Mouse (Mus musculus) cerebellum, postnatal 4 days (tissue): Measurements from ENCODE around the gene Nemp2.

Source experiments
- DNase-seq, 2 experiments: peaks; one replicate each; pipeline ENCODE4 v3.0.0; 2022; ENCODE audit warnings: low spot score in 2 of 2, mixed read lengths in 1 of 2

Nemp2 gene

DNA sequence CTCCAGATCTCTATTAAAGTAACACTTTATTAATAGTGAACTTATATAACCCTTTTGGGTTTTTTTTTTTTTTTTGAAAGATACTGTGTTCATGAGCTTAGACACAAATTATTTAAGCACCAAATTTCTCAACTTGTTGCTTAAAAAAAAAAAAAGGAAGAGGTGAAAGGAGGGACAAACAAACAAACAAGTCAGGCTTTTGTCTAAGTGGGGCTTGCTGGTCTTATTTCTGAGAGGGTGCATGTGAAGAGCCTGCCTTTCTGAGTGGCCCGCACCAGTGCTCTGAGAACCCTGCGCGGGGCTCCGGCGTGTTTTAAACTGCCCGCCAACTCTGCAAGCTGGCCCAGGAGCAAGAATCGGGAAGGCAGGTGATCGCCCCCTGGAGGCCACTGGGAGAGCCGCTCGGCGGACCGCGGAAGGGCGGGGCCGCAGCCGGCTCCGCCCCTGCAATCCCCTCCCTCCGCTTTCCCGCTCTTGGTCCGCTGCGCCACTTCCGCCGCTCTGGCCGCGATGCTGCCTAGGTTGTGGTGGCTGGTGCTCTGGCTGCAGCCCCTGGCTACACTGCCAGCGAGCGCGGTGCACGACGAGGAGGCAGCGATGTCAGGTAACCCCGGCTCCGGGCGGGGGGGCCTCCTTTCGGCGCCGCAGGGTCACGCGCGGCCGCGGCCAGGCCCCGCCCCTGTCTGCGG, at the start of gene Nemp2:
Gene Nemp2 (plus strand): TSS at position 456 of the 689 bp plus-strand sequence.
- DNase-seq, result peak; percentile 96

DNA sequence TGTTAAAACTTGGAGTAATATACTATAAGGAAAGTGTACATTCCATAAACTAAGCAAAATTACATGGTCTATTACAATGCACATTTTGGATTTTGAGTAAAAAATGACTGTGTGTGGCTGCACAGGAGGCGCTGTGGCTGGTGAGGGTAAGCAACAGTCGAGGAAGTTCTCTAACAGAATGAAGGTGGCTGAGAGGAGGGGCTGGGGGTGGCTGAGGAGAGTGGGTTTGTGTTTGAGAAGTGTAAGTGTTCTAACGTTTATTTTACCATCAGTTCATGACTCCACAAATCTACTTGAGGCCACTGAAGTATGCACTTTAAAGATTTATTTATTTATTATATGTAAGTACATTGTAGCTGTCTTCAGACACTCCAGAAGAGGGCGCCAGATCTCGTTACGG, 48.8 kb upstream of the Nemp2 start:
- no peak for DNase-seq

DNA sequence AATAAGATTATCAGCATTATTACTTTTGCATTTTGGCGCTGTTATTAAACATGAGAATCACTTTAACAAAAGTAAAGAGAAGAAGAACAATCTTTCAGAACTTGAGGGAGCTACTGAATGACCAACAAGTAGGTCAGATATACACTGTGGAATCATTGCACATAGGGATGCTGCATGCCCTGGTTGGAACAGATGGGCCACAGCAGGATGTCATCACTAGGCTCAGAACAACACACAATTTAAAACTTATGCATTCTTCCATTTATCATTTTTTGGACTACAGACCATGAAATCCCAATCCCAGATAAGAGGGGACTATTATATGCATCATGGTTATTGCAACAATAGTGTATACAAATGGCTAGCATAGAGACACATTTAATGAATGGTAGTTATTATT, 47.6 kb upstream of the Nemp2 start:
- DNase-seq, result no peak

DNA sequence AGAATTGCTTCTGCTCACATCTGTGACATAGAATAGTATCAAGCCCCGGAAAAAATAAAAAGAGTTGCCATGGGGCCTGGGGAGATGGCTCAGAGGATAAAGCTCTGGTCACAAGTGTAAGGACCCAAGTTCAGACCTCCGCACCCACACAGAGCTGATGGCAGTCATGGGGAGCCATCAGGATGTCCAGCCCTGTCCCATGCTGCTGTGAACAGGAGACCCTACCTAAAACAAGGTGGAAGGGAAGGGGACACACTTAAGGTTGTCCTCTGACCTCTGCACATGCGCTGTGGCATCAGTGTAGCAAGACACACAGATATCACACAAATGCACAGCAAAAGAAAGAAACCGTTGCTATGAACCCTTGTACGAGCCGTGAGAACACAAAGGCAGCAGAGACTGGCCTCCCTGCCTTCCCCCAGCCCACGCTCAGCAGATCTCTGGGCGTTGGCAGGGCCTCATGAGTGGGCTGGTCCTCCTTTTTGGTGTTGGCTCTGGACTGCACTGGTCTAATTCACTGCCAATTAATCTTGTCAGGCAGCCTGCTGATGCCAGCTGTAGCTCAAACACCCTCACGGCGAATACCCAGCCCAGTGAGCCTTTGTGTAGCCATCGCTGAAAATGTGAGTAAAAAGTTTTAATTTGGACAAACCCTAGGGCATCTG, 33.4 kb upstream of the Nemp2 start:
- DNase-seq, result peak in 1 of 2 experiments; percentile 55

DNA sequence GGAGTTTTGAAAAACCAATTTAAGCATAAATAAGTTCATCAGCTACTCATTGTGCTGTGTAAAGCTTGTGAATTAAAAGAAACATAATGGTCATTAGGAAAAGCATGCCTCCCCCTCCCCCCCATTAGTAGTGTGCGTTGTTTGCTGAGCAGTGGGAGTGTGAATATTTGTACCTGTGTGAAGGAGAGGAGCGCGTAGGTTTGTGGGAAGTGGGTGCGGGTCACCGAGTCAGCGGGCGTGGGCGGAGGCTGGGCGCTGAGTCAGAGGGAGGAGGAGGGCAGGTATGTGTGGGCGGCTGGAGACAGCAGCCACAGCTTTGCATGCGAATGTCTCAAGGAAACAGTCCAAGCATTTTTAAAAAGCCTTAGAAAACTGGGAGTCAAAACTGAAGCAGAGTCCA, 32.7 kb upstream of the Nemp2 start:
- DNase-seq, result peak in 1 of 2 experiments; percentile 27

DNA sequence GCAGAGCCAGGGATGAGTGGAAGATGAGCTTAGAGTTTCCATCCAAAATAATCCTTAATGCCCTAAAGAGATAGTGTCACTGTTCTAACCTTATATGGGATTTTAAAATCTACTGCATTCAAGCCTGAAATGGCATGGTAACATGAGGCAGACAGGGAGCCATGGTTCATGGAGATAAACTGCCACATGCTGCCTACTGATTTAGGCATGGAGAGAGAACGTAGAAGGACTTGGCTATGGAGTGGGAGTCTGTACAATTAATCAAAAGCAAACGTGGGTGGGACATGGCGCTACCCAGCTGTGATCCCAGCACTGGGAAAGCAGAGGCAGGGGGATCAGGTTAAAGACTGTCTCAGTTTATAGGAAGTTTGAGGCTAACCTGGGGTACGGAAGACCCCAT, 32.1 kb upstream of the Nemp2 start:
- DNase-seq, result no peak

DNA sequence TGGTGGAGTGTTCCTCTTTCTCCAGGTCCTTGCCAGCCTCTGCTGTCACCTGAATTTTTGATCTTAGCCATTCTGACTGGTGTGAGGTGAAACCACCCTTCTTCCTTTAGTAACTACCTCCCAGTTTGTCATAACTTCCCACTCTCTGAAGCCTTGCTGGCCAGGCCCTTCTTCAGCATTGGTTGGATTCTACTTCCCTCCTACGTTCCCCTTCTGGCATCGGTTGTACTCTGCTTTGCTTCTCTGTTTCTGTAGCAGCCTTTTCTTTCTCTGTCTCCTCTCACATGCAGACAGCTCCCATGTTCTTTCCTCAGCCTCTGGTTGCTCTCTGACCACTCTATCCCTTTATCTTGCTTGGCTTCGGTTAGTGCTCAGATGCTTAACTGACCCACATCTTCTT, 29.0 kb upstream of the Nemp2 start:
- no peak for DNase-seq

DNA sequence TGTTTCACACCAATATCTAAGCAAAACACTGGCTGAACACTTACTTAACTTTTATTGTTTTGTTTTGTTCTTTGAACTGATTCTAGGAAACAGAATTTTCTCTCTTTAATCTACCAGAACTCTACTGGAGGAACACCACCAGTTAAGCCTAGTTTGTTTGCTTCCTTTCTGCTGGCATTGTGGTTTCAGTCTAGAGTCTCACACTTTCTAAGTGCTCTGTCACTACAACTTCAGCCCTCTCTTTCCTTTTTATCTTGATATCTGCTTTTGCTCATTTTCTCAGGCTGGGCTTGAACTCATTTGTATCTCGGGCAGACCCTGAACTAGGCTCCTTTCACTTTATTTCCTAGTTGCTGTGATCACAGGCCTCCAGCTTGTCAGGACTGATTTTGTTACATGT, 22.8 kb upstream of the Nemp2 start:
- DNase-seq, result no peak

DNA sequence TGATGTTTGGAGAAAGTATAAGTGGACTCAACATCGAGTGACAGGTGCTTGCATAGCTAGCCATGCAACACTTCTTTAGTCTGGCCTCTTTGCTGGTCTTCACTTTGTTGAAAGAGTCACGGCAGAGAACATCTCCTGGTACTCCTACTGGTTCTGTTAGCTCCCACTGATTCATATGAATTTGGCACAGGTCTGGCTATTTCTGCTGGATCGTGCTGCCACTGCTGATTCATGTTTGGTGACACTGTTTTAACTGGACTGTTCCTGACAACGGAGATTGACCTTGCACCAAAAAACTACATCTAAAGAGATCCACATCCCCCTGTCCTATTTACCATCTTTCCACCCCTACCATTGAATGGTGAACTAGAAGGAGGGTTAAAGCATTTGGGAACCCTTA, 22.0 kb upstream of the Nemp2 start:
- DNase-seq, result no peak

DNA sequence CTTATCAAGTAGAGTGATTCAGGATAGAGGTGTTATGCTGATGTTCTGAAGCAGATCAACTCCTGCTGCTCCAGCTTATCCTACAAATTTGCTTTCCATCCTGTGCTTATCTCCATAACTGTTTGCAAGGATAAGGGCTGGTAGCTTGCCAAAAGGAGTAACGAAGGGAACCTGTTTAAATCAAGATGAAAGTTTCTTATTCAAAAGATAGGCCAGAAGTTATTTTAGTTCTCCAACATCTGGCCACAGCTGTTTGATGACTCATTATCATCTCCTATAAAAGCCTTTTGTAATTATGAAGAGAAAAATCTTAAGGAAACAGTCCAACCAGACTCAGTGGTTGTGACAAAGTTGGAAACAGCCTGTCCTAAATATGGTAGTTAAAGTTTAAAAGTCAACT, 12.3 kb upstream of the Nemp2 start:
- no peak for DNase-seq

DNA sequence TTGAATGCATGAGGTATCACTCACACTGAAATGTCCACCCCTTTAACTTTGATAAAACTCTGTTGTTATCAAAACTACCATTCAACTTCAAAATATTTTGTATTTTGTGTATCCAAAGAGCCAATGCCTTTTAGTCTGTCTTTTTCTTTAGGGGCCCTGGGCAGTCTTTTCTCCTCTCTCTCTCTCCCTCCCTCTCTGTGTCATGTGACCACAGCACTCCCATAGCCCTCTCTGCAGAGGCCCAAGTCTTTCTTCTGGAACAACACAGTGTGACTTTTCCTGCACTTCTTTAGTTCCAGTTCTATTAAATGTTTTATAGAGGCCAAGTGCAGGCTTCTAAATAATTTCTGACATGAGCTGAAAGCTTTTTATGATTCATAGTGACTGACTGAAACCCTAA, 10.1 kb upstream of the Nemp2 start:
- no peak for DNase-seq

DNA sequence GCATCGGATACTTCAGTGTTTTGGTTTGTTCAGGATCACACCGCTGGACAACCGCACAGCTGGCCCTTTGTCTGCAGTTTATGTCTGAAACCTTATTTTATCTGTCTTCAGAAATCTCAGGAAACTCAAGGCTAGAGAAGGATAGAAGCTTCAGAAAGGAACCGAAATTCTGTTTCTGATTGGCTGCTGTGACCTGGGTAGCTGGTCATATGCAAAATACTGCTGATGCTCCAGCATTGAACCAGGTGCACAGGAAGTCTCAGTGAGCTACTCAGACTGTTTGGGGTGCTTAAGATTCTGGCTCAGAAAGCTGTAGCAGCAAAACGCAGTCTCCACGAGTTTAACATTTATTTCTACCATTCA, 415 bp downstream of the Nemp2 start:
- no peak for DNase-seq

DNA sequence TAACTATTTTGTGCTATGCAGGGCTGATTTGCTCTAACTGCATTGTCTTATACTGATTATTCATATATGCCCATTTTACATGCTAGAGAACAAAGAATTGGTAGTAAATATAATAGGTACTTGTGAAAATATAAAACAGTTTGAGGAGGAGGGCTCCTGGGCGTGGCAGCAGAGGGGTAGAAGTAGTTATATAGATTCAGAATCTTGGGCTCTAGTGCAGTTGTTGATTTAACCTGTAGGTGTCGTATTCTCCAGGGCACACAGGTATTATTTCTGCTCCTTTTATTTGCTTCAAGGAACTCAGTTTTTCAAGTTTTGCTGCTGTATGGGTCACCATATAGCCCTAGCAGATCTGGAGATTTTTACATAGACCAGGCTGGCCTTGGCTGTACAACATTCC, 1.1 kb downstream of the Nemp2 start:
- no peak for DNase-seq

DNA sequence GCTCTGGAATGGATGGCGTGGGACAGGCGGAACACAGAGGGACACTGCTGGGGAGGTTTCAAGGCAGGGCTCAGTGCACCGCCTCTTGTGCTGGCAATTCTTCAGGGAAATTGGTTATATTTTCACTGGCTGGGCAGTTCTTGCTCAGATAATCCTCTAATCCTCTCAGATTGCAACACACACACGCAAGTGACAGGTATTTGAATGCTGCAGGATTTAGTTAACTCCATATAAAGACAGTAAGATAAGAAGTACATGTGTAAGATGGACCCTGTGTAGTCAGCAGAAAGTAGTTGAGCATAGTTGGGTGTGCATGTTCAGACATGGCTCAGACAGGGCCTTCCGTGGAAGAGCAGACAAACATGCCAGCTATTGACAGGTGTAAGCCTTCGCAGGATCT, 3.7 kb downstream of the Nemp2 start:
- DNase-seq, result no peak

DNA sequence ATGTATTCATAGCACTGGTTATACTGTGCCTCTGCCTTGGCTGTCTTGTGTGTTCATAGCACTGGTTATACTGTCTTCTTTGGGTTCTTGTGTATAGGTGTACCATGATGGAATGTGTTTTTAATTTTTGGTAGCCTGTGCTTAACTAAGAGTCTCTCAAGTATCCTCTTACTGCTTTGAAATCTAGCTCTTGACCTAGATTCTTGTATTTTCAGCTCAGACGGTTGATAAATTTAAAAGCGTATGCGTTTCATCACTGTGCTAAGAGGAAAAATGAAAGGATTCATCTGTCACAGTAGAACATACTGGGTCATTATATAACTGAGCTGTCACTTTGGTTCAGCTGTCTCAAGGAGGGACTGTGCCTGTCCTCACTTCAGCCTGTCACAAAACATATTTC, 5.4 kb downstream of the Nemp2 start:
- DNase-seq, result no peak

DNA sequence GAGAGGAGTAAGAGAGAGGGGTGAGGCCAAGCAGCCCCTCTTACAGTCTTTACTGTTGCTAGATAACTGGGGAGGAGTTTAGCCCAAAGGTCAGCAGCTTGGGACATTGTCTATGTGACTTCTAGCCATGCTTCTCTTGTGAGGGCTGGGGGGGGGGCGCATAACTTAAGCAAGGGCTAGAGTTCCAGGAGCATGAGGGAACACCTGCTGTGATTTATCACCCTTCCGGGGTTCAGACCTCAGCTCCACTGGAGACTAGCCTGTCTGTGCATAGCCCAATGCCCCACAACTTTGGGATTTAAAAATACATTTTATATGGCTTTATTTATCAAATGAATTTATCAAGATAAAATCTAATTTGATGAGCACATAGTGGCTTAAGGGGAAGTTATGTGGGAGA, 7.6 kb downstream of the Nemp2 start:
- no peak for DNase-seq

DNA sequence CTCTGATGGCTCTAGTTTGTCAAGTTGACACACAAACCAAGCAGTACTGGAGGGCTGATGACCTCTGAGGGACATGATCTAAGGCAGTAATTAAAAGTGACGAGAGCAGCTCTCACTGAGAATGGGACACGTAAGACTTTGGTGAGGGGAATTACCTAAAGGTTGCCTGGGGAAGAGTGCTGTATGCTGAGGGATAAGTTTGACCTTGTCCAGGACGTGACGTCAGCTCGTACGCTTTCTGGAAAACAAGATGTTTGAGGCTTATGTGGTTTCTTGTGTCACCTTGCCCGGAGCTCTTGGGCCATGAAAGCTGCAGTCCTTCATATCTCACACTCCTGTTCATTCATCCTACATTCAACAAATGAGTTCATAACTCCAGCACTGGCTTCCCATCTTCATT, 8.6 kb downstream of the Nemp2 start:
- no peak for DNase-seq

DNA sequence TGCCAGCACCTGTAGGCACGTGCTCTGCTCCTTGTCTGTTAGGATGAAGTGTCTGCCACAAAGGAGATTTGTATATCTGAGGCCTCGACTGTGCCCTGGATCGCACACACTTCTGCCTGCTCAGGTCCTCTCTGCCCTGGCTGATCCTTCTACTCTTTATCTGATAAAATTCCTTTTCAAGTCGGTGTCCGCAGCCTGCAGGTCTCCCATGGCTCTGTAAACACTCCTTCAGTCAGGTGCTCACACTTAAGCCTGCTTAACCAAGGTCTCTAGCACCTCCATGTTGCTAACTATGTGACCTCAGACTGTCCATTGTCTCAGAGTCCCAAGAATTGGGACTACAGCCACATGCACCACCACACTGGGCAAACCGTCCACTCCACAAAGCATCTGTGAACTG, 9.8 kb downstream of the Nemp2 start:
- DNase-seq, result no peak

DNA sequence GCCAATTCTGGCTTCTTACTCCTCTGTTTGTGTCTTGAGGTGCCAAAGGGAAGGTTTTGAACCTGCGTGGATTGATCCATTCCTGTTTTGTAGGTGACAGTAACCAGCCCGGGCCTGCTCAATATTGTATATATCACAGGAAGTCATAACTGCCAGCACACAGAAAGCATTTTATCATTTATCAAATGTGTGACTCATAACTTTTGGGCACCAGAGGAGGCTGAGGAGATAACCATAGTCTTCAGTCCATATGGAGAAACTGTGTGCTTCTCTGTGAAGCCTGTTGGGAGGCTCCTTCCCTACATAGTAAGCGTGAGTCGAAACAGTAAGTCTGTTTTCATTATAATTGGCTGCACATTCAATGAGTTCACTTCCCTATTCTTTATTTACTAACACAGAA, 10.2 kb downstream of the Nemp2 start:
- DNase-seq, result no peak

DNA sequence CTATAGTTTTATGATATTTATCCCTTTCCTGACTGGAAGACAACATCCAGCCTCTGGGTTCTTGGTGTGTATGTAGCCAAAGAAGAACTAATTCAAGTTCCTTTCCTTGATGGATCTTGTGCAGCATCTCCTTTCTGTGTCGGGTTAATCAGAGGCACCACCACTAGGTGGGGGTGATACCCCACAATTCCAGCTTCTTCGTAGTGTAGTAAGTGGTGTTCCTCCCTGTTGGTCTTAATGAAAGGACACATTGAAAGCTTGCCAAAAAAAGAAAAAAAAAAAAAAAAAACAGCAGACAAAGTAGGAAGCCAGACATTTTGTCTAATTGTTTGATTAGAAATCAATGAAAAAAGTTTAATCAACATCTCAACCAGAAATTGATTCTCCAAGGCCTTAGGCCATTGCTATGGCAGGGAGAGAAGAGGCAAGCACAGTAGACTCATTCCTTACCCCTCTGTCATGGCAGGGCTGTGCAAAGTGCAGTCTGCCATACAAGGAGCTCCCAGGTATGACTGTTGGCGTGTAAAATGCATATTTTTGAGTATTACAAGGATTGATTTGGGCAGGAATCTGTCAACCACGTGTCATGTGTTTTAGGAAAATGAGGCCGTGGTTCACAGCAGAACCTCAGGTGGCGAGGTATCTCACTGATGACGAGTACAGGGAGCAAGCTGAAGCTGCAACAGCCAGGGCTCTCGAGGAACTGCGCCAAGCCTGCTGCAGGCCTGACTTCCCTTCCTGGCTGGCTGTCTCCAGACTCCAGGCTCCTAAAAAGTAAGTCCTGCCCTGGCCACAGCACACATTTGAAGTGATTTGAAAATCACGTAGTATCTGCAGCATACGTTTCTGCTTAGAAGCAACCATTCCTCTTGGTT, 17.9 kb downstream of the Nemp2 start:
- peak; percentile 44 to 79 for DNase-seq

DNA sequence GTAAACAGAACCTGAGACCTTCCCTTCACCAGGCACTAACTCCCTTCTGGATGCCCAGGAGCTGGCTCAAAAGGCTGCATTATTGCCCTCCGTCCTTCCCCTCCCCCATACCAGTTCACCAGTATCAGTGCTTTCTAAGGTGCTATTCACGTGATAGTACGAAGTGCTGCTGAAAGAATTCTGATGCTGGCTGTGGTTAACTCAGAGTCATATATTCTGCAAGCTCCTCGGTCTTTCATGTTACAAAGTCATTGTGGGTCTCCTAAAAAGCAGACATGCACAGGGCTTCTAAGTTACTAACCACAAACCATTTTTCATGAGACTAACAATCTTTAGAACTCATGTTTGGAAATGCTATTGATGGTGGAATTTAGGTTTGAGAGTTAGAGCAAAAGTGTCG, 19.6 kb downstream of the Nemp2 start:
- no peak for DNase-seq

DNA sequence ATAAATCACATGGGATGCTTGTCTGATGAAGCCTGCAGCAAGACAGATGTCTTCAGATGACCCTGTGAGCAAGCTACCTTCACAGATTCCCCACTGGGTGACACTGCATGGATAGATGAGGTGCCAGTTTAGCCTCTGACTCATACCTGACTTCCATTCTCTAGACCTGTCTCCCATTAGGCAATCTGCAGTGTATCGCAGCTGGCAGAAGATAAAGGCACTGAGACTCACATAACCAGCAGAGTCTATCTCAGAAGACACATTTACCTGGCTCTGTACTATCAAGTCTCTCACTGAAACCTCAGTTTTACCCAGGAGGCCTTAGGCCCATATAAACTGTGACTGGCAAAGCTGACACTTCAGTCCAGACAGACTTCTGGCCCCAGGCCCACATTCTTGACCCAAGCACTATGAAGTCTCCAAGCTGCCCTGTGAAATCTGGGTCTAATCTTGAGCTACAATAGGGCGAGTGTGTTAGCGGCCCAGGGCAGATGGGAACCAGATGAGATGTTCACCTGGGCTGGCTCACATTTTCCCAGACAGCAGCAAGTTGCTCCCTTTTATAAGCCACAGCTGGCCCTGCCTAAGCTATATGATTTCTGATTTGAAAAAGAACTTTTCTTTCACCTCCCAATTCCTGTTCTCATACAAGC, 22.2 kb downstream of the Nemp2 start:
- no peak for DNase-seq
